Mouse (Mus musculus) frontal cortex, postnatal 14 days (tissue): ENCODE measurements around the gene Inpp5a.
"Not testable (repeated sequence)": the region's sequence is repeated elsewhere in the genome, so short reads cannot be mapped to it uniquely, and the experiment has no call there.

ENCODE experiments used
- DNase-seq, 2 experiments: peaks; one replicate each; pipeline ENCODE4 v3.0.0; 2022; ENCODE audit warnings: low spot score in 2 of 2

Inpp5a gene

DNA sequence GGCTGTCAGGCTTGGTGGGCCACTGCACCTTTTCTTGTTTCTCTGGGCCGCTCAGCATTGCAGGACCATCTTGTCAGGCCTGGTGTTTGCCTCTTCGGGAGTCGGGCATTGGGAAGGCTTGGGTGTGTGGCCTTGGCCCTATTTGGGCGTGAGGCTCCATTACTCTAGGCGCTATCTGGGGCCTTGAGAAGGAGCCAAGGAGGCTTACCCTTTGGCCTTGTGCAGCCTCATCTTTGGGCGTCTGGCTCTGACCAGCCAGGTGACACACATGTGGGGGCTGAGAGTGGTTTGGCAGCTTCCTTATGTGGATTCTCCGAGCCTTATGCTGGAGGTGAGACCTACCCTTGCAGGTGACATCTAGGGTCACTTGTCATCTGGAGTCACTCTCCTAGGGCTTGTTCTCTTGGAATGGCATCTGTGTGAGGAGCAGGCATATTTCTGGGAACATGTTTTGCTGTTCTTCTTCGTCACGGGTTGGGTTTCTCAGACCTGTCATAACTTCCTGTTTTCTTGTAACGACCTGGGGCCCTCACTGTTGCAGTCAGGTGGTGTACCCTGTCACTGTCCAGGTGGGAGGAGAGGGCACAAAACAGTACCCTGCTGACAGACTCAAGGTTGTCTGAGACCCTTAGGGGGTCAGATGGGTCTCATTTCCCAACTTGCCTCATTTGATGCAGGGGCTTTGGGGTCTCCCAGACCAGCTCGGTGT, 11.2 kb downstream of the Inpp5a start:
- no peak for DNase-seq

DNA sequence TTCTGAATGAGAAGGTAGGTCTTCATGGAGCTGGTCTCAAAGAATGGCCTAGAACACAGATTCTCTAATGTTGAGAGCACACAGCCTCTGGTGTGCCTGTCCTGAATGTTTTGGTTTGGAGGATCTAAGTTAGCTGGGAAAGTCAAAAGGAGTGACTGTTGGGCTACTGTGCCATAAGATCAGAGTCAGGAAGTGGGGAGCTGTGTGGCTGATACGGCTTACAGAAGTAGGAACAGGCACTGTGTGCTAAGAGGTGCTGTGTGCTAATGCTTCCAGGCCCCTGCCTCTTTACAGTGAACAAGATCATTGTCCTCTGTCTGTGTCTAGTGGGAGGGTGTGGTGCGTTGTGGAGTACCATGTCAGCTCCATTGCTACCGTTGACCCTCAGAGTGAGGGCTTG, 12.0 kb downstream of the Inpp5a start:
- DNase-seq, result no peak

DNA sequence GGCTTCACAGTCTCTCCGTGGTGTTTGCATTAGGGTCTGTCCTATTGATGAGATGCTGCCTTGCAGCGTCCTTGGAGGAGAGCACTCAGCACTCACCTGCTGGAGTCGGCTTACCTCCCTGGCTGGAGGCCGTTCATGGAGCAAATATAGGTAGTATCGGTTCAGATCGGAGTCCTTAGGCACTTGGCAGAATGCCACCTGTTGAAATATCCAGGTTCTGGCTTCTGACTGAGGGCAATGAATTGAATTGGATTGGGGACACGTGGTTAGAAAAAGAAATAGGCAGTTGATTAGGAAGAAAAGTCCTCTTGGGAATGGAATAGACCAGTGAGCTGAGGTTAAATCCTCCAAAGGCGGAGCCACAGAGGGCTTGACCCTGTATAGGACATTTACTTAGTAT, 12.9 kb downstream of the Inpp5a start:
- no peak for DNase-seq

DNA sequence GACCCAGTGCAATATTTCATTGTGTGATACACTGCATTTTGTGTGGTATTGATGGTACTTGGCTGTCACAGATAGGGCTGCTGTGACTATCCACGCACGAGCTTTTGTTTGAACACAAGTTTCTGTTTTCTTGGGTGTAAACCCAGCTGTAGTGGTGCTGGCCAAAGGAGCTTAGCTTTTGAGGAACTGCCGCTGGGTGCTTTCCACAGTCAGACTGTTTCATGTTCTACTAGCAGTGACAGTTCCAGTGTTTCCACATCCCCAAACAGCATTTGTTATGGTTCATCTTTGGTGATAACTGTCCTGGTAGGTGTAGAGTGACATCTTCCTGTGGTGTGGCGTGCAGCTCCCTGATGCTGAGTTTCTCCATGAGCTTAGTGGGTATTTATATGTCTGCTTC, 13.8 kb downstream of the Inpp5a start:
- no peak for DNase-seq

DNA sequence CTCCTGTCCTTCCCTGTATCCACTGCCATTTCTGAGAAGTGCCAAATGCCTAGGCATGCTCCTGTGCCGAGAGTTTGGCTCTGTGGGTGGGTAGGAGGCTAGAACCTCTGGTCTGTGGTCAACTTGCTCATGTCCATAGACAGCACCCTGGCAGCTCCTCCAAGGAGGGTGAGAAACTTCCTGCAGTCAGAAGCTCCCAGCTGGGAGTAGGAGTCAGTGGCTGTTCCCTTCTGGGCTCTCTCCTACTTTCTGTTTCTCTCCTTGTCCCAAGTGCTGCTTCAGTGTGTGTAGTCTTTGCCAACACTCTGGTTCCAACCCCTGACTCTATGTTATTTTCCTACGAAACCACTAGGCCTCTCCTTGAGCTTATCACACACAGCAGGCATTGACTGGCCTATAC, 17.7 kb downstream of the Inpp5a start:
- no peak for DNase-seq

DNA sequence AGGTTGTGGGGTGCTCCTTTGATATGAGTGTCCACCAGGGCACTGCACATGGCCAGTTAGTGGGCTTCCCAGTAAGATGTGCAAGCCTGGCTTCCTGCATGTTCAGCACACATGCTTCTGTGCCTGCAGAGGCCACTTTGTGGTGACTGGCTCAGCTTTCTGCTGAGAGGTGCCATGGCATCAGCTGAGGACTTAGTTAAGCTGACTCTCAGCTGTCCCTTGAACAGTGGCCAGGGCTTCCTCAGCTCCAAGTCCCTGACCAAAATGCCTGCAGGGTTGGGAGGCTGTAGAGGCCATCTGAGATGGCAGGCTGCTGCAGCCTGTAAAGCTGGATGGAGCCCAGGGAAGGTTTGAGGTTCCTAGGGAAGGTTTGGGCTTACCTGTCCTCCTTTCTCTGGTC, 19.1 kb downstream of the Inpp5a start:
- no peak for DNase-seq

DNA sequence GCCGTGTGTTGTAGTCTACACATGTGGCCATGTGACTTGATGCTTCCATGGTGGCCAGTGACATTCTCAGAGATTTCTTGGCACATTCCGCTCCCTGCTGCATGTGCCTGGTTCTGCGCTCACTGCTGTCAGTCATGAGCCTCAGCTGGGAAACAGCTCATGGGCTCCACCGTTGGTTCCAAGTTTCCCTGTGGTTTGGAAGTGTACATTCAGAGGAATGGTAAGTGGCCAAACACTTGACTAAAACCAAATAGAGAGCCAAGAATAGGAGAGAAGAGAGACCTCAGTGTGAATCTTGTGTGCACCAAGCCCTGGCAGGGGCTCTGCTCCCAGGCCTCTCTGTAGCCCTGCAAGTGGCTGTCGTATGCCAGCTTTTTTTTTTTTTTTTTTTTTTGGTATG, 21.0 kb downstream of the Inpp5a start:
- no peak for DNase-seq

DNA sequence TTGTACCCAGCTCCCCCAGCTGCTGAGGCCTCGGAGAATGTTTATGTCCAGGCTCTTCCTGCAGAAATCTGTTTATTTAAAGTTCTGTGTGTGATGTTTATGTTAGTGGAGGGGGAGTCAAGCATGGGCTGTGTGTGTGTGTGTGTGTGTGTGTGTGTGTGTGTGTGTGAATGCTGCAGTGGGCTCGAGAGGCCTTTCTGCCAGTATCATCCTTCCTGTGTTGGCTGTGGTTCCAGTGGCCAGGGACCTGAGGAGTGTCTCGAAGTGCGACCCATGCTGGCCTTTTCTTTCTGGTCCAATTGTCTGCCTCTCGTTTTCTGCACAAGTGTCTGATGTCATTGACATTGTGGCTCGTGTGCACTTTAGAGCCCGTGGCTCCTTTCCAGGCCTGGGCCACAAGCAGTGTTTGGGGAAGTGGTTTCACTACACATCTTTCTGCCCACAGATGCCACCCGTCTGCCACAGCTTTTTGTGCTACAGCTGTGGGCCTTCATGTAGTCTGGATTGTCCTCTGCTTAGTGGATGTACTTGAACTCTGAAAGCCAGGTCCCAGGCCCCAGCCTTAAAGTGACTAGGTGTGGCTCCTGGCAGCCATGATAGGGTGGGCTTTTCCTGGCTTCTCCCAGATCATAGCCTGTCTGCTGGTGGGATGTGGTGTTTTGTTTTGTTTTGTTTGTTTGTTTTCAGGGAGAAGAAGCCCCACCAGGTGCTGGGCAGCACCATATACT, 23.5 kb downstream of the Inpp5a start:
- DNase-seq, result no peak

DNA sequence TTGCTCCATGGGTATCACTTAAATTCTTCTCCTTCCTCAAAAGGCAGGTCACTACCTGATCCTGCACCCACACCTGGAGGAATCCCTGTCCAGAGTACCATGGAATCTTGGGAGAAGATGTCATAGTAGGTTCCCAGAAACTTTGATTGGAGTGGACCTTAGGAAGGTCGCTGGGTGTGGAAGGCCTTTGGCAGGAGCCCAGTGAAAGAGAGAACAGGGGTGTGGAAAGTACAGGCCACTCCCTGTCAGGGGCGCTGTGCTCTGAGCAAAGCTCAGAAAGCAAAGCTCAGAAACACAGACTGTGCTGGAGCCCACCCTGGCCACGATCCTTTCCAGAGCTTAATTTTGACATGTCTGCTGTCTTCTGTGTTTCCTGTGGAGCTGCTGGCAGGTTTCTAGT, 24.5 kb downstream of the Inpp5a start:
- no peak for DNase-seq

DNA sequence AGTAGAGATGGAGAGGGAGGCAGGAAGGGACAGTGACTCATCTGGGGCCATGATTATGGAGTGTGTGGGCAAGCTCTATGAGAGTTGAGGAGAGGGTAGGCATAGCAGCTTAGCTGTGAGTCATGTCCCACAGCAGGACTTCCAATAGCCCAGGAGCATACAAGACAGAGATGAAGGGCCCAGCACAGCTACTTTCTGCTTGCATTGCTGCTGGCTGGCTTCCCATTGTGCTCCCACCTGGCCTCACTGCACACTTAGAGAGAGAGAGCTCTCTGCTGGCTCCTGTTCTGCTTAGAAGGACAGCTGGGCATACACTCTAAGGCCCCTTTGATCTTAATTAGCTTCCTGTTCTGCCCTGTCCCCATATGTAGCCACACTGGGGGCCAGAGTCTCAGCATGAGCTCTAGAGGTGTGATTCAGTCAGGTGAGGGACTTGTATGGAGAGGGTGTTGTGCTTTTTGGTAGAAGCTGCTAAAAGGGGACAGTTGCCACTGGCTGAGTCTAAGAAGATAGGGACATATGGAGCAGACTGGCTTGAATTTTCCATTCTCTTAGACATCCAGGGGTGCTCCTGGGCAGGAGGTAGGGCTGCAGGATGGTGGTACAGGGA, 26.8 kb downstream of the Inpp5a start:
- no peak for DNase-seq

DNA sequence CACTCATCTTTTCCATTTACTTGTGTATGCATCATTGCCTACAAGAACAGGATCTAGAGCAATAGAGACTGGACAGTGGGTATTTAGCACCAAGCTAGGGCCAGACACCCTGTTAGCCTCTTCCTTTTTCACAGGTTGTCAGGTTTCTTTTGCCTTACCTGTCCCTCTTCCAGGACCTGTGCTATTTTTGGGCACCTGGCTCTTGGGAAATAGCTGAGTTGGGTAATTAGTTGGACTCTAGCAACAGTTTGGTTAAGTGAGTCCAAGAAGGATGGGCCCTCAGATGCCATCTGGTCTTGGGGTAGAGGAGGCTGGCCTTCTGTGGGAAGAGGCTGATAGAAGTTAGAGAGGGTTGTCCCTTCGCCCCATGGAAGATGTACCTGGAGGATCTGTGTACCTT, 29.5 kb downstream of the Inpp5a start:
- no peak for DNase-seq

DNA sequence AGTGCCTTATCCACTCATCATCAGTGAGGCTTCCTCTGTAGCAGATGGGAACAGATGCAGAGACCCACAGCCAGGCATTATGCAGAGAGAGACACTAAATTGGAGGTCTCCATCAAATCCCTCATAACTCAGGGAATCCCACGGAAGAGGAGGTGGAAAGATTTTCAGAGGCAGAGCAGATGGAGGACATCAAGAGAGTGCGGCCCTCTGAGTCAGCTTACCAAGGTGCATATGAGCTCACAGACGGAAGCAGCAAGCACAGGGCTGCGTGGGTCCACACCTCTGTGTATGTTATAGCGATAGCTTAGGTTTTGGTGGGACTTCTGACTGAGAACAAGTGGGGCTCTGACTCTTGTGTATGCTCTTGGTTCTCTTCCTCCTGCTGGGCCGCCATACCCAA, 33.9 kb downstream of the Inpp5a start:
- DNase-seq, result no peak

DNA sequence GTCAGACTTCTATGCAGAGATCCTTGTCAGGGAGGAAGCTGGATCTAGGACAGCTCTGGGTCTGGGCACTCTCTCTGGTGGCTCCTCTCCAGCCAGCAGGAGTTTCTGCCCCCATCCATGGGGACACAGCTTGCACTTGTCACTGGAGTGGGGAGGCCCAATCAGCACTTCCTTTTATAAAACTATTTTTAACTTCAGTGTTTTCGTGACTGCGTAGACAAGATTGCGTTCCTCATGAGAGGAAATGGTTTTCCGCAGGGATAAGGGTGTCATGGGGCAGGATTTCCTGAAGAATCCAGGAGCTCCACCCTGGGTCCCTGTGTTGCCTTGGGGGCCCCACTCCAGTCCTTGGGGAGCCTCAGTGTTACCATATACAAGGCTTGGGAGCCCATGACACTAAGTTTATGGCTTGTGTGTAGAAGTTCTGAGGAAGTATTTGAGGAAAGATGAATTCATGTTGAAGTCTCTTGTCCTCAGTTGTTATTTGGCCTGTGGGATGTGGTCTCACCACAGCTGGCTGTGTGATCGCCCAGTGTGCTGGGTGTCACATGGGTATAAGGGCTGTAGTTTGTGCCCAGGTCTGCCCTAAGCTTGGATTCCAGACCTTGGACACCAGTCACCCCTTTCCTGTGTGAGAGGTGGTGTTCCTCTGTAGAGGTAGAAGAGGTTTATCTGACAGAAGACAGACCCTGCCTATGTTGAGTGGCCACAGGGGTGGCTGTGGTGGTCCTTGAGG, 45.4 kb downstream of the Inpp5a start:
- DNase-seq, result no peak

DNA sequence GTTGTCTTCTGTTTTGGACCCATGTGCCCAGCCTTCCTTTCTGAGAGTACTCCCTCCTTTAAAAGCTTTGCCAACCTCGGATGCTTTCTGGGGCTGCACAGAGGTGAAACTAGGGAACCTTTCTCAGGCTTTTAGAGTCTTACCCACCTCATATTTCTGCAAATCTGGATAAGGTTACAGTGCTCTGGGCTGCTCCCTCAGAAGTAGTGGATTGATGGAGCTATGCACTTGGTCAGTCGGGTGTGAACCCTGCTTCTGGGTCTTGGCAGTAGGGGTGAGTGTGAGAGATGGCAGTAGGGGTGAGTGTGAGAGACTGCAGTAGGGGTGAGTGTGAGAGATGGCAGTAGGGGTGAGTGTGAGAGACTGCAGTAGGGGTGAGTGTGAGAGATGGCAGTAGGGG, 46.0 kb downstream of the Inpp5a start:
- not testable (repeated sequence) for DNase-seq

DNA sequence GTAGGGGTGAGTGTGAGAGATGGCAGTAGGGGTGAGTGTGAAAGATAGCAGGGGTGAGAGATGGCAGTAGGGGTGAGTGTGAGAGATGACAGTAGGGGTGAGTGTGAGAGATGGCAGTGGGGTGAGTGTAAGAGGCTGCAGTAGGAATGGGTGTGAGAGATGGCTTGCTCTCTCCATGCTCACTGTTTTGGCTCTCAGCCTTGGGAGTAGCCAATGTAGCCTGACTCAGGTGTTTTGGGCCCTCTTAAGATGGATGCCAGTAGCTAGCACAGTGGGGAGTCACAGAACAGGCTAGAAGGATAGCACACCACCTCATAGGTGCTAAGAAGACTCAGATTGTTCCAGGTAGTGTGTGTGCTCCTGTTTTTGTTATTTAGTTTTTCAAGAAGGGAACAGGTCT, 46.8 kb downstream of the Inpp5a start:
- DNase-seq, result no peak

DNA sequence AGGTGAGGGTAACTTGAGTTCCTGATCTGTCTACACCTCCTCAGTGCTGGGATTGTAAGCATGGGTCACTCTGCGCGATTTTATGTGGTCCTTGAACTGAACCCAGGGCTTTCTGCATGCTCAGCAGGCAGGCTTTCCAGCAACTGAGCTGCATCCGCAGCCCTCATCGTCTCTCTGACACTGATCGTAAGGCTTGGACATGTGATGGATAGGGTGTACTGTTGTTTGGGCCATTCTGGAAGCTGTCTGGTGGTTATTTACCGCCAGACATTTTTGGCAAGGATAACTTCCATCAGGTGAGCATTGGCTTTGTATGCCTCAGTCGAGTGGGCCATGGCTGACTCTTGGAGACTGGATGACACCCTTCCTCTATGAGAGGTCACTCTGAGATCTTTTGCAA, 48.0 kb downstream of the Inpp5a start:
- DNase-seq, result no peak

DNA sequence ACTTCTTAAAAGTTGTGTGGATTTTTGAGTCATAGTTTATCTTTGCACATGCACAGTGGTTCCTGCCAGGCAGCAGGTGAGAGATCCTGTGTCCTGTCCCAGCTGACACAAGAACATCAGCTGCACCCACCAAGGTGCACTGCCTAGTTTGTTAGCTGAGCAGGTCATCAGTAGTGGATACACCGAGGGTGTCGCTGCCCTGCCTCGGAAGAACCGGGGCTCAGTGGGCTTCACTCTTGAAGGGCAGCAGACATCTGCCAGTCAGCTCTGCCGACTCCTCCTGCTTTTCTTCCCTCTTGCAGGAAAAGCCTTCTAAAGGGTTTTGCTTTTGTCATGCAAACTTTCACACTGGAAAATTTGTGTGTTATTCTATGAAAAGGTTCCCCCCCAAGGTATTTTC, 48.6 kb downstream of the Inpp5a start:
- DNase-seq, result no peak

DNA sequence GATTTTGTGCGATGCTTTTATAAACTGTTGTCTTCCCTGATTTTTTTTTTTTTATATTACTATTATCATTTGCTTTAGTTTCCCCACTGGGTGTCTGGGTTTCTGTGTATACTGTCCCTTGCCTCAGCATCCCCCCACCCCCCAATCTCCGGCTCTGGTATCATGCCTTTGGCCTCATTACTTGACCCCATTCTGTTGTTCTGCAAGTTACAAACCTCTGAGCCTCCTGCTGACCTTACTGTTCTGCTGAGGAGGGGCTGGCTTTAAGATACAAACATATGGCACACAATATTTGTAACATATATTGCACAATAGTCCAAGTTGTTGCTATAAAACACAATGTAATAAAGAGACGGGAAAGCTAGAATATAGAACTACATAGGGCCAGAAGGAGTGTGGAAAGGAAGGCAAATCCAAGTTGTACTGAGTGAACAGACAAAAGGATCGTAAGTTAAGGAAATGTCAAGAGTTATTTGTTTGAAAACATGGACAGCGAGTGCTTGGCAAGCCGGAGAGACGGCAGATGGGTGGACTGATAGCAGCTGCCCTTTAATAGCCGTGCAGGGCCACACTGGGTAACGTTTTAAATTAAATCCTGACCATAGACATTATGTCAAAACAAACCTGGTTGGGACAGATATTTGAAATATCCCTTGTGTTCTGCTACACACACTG, 49.2 kb downstream of the Inpp5a start:
- DNase-seq, result no peak

DNA sequence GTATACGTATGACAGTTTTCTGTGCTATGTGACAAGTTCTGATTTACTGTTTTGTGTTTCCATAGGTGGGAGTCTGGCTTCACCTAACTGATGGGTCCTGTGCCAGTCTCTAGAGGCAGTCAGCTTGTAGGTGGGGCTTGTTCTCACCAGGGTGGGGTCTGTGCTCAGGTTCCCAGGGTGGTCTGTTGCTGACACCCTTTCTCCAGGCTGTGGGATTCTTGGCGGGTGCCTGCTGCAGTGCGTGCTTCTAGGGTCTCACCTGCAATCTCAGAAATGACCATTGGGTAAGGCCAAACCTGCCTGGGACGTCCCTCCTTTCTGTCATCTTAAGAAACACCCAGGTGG, 49.7 kb downstream of the Inpp5a start:
- DNase-seq, result no peak

DNA sequence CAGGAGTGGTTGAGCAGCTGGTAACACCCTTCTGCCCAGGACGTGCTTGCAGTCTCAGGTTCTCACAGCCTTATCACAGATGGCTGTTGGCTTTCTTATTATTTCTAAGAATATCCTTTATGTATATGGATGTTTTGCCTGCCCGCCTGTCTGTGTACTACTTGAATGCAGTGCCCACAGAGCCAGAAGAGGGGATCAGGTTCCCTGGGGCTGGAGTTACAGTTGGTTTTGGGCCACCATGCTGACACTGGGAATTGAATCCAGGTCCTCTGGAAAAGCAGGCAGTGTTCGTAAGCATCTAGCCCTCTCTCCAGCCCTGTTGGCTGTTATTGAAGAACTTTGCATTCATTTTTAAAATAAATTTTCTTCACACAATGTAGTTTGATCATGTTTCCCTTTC, 50.1 kb downstream of the Inpp5a start:
- no peak for DNase-seq

DNA sequence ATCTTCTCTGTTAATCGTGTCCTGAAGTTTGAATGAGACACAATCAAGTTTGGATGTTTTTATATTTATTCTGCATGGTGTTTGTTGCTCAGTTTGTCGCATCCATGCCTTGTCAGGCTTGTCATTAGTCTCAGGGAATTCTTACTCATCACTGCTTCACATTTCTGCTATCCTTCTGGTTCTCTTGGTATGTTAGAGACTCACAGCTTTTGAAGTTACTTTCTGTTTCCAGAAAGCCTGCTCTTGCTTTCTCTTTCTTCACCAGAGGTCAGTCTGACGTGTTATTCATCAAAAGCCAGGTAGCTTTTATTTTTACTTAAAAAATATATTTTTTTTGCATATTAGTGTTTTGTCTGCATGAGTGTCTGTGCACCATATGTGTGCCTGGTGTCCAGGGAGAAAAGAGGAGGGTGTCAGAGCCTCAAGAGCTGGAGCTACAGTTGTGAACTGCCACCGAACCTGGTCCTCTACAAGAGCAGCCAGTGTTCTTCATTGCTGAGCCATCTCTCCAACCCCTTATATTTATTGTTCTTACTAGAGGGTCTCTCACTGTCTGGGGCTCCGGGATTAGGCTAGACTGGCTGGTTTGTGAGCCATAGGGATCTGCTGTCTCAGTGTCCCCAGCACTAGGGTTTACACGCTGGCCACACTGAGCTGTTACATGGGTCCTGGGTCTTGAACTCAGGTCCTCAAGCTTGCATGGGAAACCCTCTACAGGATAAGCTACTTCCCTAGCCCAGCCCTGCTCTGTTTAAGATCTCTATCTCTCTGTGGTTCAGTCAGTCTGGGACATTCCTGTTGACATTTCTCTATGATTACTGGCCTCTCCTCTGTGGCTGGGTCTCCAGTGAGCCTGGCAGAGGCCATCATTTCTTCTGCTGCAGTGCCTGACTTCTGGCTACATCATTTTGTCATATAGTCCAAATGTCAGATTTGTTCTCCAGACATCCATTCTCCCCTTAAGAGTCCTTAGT, 51.3 kb downstream of the Inpp5a start:
- DNase-seq, result no peak
